Mouse (Mus musculus) B cell, adult 67 days (primary cell): ENCODE data around the gene Grap. TPM values are rescaled to one million over a fixed set of nuclear protein-coding genes. Genes with fewer than 3 reads are reported as not detected.

Source experiments
- total RNA-seq, 2 experiments: library from RNA; stranded (reverse); gene quantifications; 4 replicates each; pipeline ENCODE4 v1.2.4; 2023

The Grap gene
- total RNA-seq, result 100 to 1,000 TPM; 250 to 294 TPM

GRCm38 (mm10) chr11:61652686-61653447 lies at the start of gene Grap:
Gene Grap, plus strand, starts transcription at chr11:61653265.

GRCm38 (mm10) chr11:61683907-61684731 lies 31.1 kb downstream of the Grap start, which contains the start of gene Fam83g:
Gene Fam83g, plus strand, starts transcription at chr11:61684091.

GRCm38 (mm10) chr11:61720636-61721035 lies 67.6 kb downstream of the Grap start, which contains the start of gene Slc5a10:
Gene Slc5a10, minus strand, starts transcription at chr11:61720826.

Other genes starting within 250 kb of the Grap start
- not detected for gene Rnf112, start 199.1 kb upstream of the Grap start, total RNA-seq
- gene Mfap4, start 167.8 kb upstream of the Grap start, total RNA-seq, result not detected
- gene Mapk7, start 158.9 kb upstream of the Grap start, total RNA-seq, result 10 to 100 TPM; 24.2 to 27.4 TPM
- 1 to 10 TPM in 1 of 2 experiments, not detected in 1; 2.1 TPM for gene B9d1, start 148.1 kb upstream of the Grap start, total RNA-seq
- gene Epn2, start 73.6 kb upstream of the Grap start, total RNA-seq, result 1 to 10 TPM; 5.4 to 5.9 TPM
- gene Fam83g, start 30.8 kb downstream of the Grap start, total RNA-seq, result 1 to 10 TPM; 4.2 to 5.7 TPM
- gene Slc5a10, start 67.6 kb downstream of the Grap start, total RNA-seq, result not detected
- 10 to 100 TPM; 53.8 to 60.0 TPM for gene Prpsap2, start 108.8 kb downstream of the Grap start, total RNA-seq
- gene Ulk2, start 201.8 kb downstream of the Grap start, total RNA-seq, result 10 to 100 TPM; 30.6 to 36.9 TPM